Mouse (Mus musculus) left cerebral cortex, adult 9 months (tissue): ENCODE results near the gene Dcbld2.
A peak's percentile ranks its signal among the peaks of the same experiment; 100 is the strongest.

Source experiments
- DNase-seq, 2 experiments: peaks; one replicate each; pipeline ENCODE4 v3.0.0; 2022; ENCODE audit warnings: low spot score in 2 of 2

The Dcbld2 gene

DNA sequence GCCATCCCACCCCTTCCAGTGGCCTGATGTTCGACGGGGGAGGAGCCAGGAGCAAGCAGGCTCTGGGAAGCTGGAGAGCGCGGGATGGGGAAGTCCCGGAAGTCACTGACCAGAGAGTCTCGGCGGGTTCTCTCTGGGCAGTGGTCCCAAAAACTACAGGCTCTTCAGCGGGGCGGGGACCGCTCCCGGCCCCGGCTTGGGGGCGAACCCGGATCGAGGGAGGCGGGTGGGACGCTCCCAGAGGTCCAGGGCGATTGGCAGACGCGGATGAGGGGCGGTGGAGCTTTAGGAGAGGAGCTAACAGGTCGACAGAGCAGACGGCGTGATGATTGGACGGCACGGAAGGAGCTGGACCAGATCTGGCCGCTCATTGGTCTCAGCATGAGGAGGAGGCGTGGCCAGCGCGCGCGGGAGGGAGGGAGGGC is at the start of gene Dcbld2:
Gene Dcbld2, plus strand, starts transcription at position 382 of the 425 bp plus-strand sequence.
- peak; percentile 94 to 98 for DNase-seq

DNA sequence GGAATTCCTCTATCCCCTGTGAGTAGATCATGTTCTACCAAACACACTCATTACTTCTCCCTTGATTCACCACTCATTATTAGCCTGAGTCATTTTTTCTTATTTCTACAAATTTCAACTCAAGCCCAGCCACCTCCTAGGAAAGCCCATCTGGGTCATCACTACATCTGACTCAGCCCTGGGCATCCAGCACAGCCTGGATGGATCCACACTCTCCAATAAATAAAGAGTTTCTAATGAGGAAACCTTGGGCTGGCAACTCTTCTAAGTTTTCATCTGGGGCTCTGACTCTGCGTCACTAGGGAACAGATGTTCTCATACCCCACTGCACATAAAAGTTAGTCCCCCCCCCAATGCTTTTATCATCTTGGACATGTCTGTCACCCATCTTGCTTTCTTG is 31.1 kb upstream of the Dcbld2 start:
- no peak for DNase-seq

DNA sequence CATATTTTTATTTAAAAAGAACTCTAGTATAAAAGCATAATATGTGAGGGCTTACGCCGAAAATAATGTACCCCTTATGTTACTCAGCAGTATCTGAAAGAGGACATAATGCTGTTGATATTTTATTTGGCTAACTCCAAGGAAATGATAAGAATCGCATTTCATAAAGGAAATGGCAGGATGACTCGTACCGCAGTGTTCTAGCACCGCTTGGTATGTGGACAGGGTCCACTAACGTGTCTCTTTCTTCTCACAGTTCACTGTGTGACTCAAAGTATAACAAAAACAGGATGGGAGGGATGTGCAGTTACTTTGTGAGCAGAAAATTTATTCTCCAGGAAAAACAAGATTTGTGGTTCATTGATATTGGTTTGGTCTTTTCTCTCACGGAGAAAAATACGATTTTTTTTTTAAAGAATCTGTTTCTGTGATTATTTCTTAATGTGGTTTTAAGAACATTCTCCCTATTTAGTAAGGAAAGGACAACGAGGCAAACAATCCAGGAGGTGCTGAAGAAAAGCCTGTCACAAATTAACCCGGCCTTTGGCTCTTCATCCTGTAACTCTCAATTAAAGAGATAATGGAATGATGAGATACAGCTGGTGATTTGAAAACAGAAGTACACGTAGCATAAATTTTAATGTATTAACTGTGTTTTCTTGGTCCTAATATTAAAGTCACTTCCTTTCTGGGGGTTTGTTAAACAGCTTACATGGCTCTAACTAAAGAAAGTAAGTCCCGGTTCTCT is 30.3 kb upstream of the Dcbld2 start:
- DNase-seq, result no peak

DNA sequence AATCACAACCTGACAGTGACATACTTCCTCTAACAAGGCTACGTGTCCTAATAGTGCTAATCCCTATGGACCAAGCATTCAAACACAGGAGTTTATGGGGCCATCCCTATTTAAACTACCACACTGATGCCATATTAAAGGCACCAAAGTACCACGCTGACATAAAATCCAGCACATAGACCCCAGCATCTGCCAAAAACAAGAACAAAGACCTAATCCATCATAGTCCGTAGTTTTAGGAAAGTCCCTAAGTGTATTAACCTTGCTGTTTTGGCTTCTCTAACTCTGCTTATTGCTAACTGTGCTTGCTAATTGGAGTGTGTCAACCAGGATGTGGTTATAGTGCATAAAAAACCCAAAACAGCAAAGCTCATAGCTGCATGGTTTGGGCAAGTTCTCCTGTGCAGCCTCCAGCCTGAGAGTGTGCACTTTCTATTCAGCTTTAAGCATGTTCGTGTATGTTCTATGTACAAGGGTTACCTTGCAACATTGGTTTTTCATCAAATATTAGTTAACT is 21.9 kb upstream of the Dcbld2 start:
- no peak for DNase-seq

DNA sequence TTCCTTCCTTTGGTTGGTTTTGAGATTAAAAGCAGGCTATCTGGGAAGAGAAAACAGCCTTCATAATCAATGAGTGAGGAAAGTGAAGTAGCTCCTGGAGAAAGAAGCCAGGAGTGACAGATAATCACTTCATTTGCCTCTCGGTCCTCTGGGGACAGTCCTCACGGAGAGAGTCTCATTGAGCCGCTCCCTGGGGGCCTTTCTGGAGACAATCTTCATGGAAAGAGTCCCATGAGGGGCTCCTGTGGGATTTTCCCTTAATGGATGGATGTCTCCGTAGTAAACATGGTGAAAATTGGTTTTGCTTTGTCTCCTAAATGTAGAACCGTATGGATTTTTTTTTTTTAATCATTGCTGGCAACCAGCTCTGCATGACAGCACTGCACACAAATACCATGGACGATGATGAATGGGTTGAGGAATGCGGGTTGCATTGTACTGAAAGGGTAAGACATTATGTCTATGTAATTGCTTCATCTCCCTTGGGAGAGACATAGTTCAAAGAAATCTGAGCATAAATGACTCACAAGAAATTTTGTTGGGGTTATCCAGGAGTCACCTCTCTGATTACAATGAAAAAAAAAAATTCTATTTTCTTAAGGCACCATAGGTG is 19.0 kb upstream of the Dcbld2 start:
- no peak for DNase-seq

DNA sequence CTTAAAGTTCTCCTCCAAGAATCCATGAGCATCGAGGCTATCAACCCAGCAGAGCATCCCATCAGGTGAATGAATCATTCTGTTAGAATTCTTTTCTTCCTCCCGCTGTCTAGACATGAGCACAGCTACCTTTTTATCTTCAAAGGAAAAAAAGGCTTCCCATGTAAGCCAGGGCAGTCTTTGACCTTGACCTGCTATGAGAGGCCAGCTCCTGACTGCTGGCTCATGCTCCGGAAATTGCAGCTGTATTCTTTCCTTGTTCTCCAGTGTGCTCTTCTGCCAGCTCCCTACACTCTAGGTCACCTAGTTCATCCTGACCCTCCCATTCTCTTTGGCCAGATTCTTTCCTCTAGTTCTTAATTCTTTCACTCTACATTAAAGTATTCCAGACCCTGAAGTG is 15.2 kb upstream of the Dcbld2 start:
- DNase-seq, result no peak

DNA sequence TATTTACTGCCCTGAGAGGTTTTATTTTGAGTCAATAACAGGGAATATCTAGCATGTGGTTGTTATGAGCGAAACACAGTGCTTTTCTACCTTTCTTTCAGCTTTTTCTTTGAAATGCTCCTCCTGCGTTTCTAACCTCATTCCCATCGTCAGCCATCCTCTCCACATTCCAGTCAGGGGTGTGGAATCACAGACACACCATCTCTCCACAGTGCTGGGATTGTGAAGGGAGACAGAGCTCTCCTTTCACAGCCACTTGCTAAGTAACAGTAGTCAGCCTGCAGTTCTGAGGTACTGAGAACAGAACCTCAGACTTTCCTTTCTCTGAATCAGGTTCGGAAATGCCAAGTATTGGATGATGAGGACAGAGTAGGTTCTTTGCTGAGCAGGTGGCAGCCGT is 14.1 kb upstream of the Dcbld2 start:
- DNase-seq, result no peak

DNA sequence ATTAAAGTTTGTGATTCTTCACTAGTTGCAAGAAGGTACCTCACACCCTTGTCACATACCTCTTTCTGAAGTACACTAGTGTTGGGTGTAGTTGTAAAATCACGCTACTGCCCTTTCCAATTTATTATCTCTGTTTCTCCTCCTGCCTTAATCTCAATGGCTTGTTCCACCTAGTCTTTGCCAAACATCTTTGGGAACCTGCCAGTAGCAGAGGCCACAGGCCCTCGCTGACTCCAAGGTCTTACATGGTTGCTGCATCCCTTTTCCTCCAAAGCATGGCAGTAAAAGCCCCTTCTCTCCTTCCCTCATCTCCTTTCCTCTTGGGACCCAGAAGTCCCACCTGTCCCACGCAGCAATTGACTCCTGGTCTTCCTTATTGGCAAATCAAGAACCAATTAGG is 9.6 kb upstream of the Dcbld2 start:
- no peak for DNase-seq

DNA sequence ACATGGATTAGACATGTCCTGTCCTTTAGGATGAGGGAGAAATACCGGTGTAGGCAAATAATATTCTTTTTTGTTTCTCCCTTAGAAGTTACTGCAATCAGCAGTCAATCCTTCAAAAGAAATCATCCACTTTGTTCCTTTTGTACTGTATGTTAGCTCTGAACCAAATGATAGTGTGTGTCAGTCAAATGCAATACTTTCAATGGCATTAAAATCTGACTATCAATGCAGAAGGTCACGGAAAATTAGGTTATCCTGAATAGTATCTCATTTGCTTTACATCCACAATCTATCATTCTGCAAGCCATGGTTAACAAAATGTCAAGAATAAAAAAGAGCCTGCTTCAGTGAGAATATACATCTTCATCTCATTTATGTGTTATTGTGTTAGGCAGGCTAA is 7.2 kb upstream of the Dcbld2 start:
- DNase-seq, result no peak

DNA sequence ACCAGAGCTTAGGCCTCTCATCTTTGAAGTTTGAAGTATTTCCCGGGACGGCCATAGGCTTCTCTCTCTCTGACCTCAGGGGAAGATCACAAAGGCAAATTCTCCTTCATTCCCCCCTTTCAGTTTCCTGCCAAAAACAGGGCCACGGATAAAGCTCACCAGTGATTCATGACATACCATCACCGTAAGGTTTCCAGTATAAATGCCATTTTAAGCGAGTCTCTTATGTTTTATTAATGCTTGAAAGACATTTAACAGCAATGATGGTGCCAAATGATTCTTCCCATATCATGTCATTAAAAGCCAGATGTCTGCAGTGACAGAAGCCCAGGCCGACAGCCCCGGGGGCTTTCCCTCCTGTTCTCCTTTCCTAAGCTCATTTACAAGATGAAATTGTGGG is 3.6 kb upstream of the Dcbld2 start:
- no peak for DNase-seq

DNA sequence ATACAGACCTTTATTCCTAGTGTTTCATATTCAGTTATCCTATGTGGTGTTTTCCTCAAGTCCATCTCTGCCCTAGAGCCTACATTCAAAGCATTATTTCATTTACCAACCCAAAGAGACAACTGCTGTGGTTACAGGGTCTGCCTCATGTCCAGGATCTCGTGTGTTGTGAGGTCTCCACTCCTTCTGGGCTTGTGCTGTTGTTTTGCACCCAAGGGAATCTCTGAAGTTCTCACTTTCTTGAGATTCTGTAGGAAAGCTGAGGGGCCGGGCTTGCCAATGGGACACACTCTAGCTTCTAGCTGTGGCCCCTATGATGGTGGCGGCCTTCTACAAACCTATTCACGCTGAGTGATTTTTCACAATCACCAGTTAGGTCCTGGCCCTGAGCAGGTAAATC is 3.0 kb upstream of the Dcbld2 start:
- DNase-seq, result no peak

DNA sequence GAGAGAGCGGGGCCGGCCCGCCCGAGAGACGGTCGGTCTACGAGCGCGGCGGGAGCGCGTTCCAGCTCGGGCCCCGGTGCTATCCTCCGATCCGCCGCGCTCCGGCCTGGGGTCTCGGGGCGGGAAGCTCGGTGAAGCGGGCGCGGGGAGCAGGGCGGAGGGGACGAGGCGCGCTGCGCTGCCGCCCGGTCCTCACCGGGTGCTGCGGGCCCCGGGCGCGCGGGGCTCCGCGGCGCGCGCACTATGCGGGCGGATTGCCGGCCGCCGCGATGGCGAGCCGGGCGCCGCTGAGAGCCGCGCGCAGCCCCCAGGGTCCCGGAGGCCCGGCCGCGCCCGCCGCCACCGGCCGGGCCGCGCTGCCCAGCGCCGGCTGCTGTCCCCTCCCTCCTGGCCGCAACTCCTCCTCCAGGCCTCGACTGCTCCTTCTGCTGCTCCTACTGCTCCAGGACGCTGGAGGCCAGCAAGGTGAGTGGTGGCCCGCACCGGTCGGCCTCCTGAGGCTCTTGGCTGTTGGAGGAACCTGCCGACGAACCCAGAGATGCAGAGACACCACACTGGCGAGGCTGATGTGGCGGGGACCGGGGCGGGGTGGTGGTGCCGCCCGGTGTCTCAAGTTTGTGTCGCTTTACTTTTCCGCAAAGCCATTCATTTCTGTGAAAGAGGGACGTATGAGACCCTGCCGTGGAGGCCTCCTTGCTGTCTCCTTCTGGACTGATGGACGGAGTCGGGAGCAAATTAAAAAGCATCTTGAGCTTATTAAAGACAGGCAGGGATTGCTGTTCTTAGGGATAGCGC is 441 bp downstream of the Dcbld2 start:
- no peak for DNase-seq

DNA sequence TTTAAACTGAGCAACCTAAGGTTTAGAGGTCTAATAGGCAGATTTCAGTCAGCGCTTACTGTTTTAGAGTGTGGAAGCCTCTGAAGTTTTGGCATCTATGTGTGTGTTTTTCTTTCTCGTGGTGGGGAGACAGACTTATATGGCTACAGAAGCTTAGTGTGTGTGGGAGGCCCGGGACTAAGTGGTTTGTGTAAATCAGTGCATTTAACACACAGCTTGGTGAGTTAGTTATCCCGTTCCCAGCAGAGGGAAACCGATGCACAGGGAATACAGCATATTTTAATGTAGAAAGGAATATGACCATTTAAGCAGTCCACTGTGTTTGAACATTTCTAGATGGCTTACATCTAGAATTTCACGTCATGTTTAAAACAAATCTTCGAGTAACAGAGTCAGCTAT is 1.6 kb downstream of the Dcbld2 start:
- no peak for DNase-seq

DNA sequence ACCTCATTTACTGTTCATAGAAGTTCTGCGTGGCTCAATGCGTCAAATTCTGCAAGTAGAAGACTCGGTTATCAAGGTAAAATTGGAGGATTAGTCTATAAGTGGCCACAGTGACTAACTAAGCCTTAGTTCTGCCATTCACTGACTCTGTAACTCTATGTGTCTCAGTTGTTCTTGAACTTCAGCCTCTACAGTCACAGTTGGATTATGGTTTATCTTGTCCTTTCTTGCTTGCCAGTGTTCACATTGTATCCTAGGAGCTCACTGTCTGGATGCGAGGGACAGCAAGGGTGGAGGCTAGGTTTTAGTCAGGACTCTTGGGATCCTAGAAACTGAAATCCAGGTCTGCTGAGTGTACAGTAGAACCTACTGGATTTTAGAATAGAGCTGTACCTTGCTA is 6.6 kb downstream of the Dcbld2 start:
- DNase-seq, result no peak

DNA sequence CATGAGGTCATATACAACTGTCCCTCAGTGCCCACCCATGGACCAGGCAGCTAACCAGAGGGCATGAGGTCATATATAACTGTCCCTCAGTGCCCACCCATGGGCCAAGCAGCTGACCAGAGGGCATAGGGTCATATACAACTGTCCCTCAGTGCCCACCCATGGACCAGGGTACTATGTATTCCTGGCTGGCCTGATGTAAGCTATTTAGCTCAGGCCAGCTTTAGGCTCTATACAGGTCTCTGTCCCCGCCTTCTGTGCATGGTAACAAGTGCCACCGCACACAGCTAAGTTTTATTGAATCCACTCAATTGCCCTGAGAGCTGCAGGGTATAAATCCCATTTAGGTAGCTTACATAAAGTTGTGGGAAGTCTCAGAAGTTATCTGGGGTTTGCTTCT is 7.3 kb downstream of the Dcbld2 start:
- no peak for DNase-seq

DNA sequence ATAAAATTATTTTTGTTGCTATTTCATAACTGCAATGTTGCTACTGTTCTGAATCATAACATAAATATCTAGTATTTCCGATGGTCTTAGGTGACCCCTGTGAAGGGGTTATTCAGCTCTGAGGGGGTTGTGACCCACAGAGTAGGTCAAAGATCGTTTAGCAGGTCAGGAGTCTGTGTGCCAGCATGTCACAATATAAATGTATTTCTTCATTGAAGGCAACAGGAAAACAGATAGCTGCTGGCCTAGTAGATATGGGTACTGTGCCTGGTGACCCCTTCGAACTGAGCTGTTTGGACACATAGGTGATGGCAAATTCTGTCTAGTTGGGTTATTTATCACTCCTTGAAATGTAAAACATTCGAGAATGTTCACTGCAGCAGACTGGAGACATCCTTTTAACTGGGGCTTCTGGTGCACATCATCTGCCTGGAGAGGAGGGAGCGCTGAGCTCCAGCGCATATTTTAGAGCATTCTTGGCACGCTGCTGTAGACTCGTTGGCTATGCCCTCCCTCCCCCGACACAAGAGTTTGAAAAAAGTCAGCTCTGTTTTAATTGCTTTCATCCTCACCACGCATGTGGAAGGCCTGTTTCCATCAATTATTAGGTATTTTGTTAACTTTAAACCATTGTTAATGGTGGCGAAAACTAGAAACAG is 13.6 kb downstream of the Dcbld2 start:
- peak; percentile 33 to 38 for DNase-seq

DNA sequence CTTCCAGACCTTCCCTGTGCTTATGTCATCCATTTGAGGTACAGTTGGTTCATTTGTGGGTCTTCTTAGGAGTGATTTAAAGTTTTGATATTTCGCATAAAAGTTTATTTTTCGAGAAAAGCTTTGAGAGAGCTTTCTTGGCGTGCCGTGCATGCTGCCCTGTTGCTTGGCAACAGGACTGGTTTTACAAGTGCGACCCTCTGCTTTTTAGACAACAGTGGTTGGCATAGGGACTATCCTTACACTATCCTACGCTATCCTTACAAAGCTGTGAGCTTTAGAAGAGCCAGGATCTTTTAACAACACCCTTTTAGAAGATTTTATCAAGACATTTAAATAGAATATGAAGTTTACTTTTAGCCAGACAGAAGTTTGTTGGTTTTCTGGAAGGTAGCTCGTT is 22.0 kb downstream of the Dcbld2 start:
- DNase-seq, result no peak

DNA sequence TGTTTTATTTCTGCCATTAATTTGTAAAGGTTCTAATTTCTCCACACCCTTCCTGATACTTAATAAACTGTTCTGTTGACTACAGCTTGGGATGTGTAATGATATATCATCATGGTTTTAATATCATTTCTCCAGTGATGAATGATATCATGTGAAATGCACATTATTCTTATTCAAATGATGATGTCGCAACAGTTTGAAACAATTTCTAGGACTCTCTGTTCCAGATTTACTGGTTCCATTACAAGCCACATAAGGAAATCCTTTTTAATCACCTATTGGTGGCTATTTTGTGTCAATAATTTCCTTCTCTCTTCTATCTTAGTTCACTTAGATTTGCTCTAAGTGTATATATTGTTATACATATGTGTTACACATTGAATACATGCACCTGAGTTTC is 24.1 kb downstream of the Dcbld2 start:
- DNase-seq, result no peak

DNA sequence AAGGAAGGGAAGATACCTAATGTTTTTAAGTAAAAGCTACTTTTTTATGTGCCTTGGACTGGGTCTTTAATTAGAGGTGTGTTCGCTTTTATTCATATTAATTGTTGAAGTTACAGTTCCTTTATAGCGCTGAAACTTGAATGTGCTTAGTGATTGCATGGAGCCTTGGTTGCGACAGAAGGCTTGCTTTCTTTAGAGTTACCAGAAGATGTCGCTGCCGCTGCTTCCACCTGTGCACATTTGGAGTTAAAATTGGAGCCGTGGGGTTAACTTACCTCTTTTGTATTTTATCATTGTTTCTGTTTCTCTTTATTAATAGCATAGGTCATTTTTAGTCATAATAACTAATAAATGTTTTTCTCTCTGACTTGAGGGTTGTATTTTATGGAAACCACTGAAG is 36.5 kb downstream of the Dcbld2 start:
- no peak for DNase-seq

DNA sequence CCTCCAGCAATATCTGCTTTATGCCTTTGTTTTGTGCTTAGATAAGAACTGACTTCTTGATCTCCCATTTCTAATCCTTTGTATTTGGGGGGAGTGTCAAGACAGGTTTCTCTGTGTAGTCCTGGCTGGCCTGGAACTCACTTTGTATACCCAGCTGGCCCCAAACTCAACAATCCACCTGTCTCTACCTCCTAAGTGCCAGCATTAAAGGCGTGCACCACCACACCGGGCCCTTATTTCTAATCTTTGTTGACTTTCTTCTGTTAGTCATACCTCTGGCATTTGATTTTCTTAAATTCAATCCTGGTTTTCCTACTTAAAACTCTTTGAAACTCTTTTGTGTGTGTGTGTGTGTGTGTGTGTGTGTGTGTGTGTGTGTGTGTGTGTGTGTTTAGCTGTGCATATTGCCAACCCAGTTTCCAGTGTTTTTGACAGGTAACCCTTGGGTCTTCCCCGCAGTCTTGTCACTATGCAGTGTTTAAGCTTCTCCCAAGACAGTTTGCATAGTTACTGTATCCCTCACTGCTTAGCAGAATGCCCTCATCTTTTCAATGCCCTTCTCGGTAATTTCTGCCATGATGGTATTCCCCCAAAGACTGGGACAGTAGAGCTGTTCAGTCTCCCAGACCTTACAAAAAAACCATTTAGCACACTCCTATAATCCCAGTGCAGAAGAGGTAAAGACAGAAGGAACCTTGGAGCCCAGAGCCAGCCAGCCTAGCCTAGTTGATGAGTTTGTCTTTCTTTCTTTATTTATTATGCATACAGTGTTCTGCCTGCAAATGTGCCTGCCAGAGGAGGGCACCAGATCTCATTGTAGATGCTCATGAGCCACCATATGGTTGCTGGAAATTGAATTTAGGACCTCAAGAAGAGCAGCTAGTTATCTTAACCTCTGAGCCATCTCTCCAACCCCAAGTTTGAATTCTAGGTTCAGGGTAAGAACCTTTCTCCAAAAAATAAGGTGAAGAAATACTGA is 38.3 kb downstream of the Dcbld2 start:
- no peak for DNase-seq

DNA sequence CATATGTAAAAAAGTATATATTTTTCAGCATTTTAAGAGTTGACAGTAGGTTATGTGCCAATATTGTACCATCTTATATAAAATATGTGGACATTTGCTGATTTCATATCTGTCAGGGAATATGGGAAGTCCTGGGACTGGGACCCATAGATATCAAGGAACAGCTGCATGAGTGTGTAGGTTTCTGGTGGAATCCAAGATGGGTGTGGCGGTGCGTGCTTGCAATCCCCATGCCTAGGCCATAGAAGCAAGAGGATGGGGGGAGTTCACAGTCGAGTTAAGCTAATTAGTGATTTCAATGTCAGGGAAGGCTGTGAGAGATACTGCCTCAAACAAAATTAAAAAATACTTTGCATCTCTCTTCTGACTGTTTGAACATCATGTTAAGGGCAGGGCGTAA is 40.8 kb downstream of the Dcbld2 start:
- DNase-seq, result no peak
